Mouse (Mus musculus) erythroblast, embryonic 14.5 days (primary cell): ENCODE results near the gene Hist1h3b.

Experiments
- GATA1 ChIP-seq: IDR thresholded peaks from 2 replicates; pipeline ENCODE4 v1.6.1; 2012; ENCODE audit warnings: low read length, inconsistent platforms, mixed read lengths
- TAL1 ChIP-seq: IDR thresholded peaks from 3 replicates; pipeline ENCODE4 v1.6.1; 2012; ENCODE audit warnings: low read length, inconsistent platforms, mixed read lengths

- peak; percentile 81 for TF ChIP-seq GATA1
- no peak for TF ChIP-seq TAL1
Measured at GRCm38 (mm10) chr13:23755000-23755399, 2.9 kb downstream of the Hist1h3b start.
